In the genomic region with DNA sequence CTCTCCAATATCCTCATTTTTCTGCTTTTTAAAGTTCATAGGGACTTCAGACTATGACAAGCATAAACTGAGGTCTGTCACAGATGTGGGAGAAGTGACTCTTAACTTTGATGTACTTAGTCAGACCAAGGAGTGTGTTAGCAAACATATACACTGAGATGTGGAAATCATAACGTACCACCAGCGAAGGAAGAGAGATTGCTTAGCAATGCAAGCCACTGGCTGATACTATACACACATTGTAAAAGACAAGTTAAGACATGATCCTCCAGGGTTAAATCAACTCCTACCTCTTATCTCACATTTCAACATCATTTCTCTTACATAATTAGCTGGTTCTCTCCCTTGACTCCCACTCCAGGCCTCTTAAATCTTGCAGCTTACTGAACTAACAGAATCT, we compare ENCODE assay signal across 20 mouse cellular contexts.
"Had no signal": no experiment of that assay in that cellular context is flagged by ENCODE, and none has a peak within 500 bp of the region (broad histone marks: within the 10 kb centered on the region; RNA-seq: fewer than 3 reads in every experiment).

No protein-coding gene starts in this region.

- H3K4me2 ChIP-seq: kidney, embryonic 15.5 days; limb, embryonic 13.5 days; liver, embryonic 12.5 days; liver, embryonic 15.5 days; midbrain, embryonic 13.5 days had no signal

- H3K27me3 ChIP-seq: kidney, embryonic 15.5 days; limb, embryonic 13.5 days; liver, embryonic 12.5 days; liver, embryonic 15.5 days; midbrain, embryonic 13.5 days had no signal

- H3K9me3 ChIP-seq: kidney, embryonic 15.5 days; limb, embryonic 10.5 days; limb, embryonic 13.5 days; liver, embryonic 12.5 days; liver, embryonic 15.5 days; midbrain, embryonic 13.5 days had no signal

- DNase-seq: kidney, adult 2 months; kidney, postnatal 14 days; kidney, postnatal 4 days; liver; lung, adult 2 months; right cerebral cortex, adult 18-20 months; right cerebral cortex, postnatal 14 days; right cerebral cortex, postnatal 4 days; thymus, adult 2 months; thymus, postnatal 14 days; thymus, postnatal 4 days had no signal

- ATAC-seq: intestine, postnatal 0 days; liver, embryonic 12.5 days; midbrain, embryonic 13.5 days; midbrain, embryonic 16.5 days had no signal

- H3K4me3 ChIP-seq: kidney, embryonic 15.5 days; limb, embryonic 10.5 days; limb, embryonic 13.5 days; liver, embryonic 12.5 days; liver, embryonic 15.5 days; midbrain, embryonic 13.5 days had no signal

- H3K27ac ChIP-seq: kidney, embryonic 15.5 days; limb, embryonic 10.5 days; limb, embryonic 13.5 days; liver, embryonic 12.5 days; liver, embryonic 15.5 days; midbrain, embryonic 13.5 days; stomach, postnatal 0 days had no signal

- H3K9ac ChIP-seq: kidney, embryonic 15.5 days; limb, embryonic 13.5 days; liver, embryonic 12.5 days; liver, embryonic 15.5 days; midbrain, embryonic 13.5 days had no signal

- H3K4me1 ChIP-seq: kidney, embryonic 15.5 days; limb, embryonic 10.5 days; limb, embryonic 13.5 days; liver, embryonic 12.5 days; liver, embryonic 15.5 days; midbrain, embryonic 13.5 days had no signal

- H3K36me3 ChIP-seq: kidney, embryonic 15.5 days; limb, embryonic 10.5 days; limb, embryonic 13.5 days; liver, embryonic 12.5 days; liver, embryonic 15.5 days; midbrain, embryonic 13.5 days had no signal
